In genomic region chr3:100685763-100686370, GRCm38 (mm10) we compare ENCODE assay signal across 8 mouse cellular contexts. TPM values are rescaled to one million over a fixed set of nuclear protein-coding genes. Genes with fewer than 3 reads are reported as not detected.
A peak's percentile ranks its signal among the peaks of the same experiment; 100 is the strongest.
DNase-seq lines count a peak whose midpoint lies in the region; ATAC-seq and TF ChIP-seq lines count a peak whose summit lies in the region.

No protein-coding gene starts in this region.

- POLR2A ChIA-PET in Patski (lab: Charles Lee), result no interaction called here

- WGBS in hindbrain, embryonic 12.5 days, result under 1% methylated on average over 36 of the region's 77 CpGs

- no peaks in the 10 kb centered on the region for H3K9me3 ChIP-seq in hindbrain, embryonic 12.5 days (replicated peaks)

- H3K4me3 ChIP-seq in hindbrain, embryonic 12.5 days, result peak overlapping the region; percentile 83
- H3K4me3 ChIP-seq in left cerebral cortex, adult 2 months, result peak overlapping the region; percentile 99

- intact Hi-C loops in left cerebral cortex, adult 2 months (cut with DNase I), result loop anchor here (2.0 to 10.0 kb wide), 5 partner anchors 19 to 501 kb away; no protein-coding TSS in a partner anchor

- CTCF ChIA-PET in Patski (lab: Charles Lee), result interaction anchor here (1.0 kb wide), 1 partner anchor 21 kb away, joined by 3 read pairs; no protein-coding TSS in a partner anchor

- no peaks in the 10 kb centered on the region for H3K36me3 ChIP-seq in hindbrain, embryonic 12.5 days

- H3K9ac ChIP-seq in hindbrain, embryonic 12.5 days, result peak overlapping the region; percentile 94

- peaks cover 26% of the 10 kb centered on the region for H3K4me1 ChIP-seq in hindbrain, embryonic 12.5 days

- peak overlapping the region; percentile 99 for H3K27ac ChIP-seq in hindbrain, embryonic 12.5 days
- H3K27ac ChIP-seq in left cerebral cortex, adult 2 months, result peak overlapping the region; percentile 95

- no peak for TF ChIP-seq CTCF in Patski (IDR thresholded peaks at IDR 0.05)
- no peak for TF ChIP-seq CTCF in left cerebral cortex, adult 2 months (IDR thresholded peaks at IDR 0.05)

- peak; percentile 55 for ATAC-seq in Patski
- ATAC-seq in hindbrain, embryonic 12.5 days (ENCODE audit: low FRiP score), result peak; percentile 91
- ATAC-seq in megakaryocyte, adult 5-6 weeks (ENCODE audit: poor library complexity, severe bottlenecking), result peak; percentile 49

- no peaks in the 10 kb centered on the region for H3K27me3 ChIP-seq in Patski
- H3K27me3 ChIP-seq in hindbrain, embryonic 12.5 days, result no peaks in the 10 kb centered on the region

- in situ Hi-C loops in Patski (cut with MboI; ENCODE audit: low pct_unique_long_range_greater_than_20kb), result no loop called here

- no peak for DNase-seq in Patski (ENCODE audit: low read depth, low spot score)
- DNase-seq in cerebellum, adult 9-11 months, result peak; percentile 85
- peak; percentile 58 to 74 for DNase-seq in frontal cortex, postnatal 10 days (ENCODE audit: low spot score in 2 of 2)
- DNase-seq in left cerebral cortex, adult 2 months (ENCODE audit: extremely low spot score in 1 of 2, low spot score in 2 of 2), result peak; percentile 75
- peak; percentile 70 for DNase-seq in right cerebral cortex, adult 18-20 months
- peak; percentile 68 for DNase-seq in urinary bladder, postnatal 14 days (ENCODE audit: low spot score)

- H3K4me2 ChIP-seq in hindbrain, embryonic 12.5 days (replicated peaks), result peak overlapping the region; percentile 86

RNA-seq across cellular contexts. Expression of gene Man1a2, which starts 0.6 kb away (rescaled TPM):
- polyA plus RNA-seq in Patski (2021), result 83.6 TPM
- 70.0 and 79.4 TPM in 2 replicates for polyA plus RNA-seq in hindbrain, embryonic 12.5 days (2016; fragmentation: Nextera tagmentation; extraction: Ambion mirVana)
- 100 to 1,000 TPM; 166 to 170 TPM for total RNA-seq in left cerebral cortex, adult 2 months (2021)
- total RNA-seq in megakaryocyte, adult 5-6 weeks (2015), result 14.8 and 16.2 TPM in 2 replicates
- total RNA-seq in megakaryocyte, adult 5-6 weeks (2017), result 40.0 and 47.9 TPM in 2 replicates
